Mouse (Mus musculus) ovary, postnatal 10 days (tissue): ENCODE data around the gene Ciao1.
"Not testable (repeated sequence)": the region's sequence is repeated elsewhere in the genome, so short reads cannot be mapped to it uniquely, and the experiment has no call there.

ENCODE experiments used
- DNase-seq: peaks from one replicate; pipeline ENCODE4 v3.0.0; 2022; ENCODE audit warnings: low spot score

The Ciao1 gene

DNA sequence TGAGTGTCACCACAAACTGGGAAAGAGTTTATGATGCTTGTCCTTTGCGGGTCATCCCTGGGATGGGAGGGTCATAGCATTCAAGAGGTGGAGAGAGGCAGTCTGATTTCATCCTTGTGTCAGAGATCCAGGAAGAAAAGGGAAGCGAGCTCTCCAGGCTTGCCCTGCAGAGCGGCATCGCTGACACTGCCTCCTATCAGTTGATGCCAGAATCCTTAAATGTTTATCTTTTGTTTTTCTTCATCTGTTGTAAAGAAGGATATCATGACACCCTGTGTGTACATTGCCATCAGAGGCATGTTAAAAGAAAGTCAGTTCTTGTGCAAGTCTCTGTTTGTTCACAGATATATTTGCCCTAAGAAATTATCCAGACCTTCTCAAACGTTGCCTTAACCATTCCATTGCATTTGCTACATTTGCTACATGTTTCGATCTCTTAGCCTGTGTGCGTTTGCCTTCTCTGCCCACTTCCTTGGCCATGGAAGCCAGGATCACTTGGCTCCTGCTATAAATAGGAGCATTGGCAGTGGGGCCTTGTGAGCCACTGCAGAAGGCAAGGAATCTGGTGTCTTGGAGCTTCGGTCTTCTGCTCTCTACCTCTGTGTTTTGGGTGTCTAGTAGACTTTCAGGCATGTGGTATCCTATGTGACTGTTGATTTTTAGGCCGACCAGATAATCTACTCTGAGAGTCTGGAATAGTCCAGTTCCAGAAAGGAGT, 2.8 kb upstream of the Ciao1 start:
- DNase-seq = no peak

DNA sequence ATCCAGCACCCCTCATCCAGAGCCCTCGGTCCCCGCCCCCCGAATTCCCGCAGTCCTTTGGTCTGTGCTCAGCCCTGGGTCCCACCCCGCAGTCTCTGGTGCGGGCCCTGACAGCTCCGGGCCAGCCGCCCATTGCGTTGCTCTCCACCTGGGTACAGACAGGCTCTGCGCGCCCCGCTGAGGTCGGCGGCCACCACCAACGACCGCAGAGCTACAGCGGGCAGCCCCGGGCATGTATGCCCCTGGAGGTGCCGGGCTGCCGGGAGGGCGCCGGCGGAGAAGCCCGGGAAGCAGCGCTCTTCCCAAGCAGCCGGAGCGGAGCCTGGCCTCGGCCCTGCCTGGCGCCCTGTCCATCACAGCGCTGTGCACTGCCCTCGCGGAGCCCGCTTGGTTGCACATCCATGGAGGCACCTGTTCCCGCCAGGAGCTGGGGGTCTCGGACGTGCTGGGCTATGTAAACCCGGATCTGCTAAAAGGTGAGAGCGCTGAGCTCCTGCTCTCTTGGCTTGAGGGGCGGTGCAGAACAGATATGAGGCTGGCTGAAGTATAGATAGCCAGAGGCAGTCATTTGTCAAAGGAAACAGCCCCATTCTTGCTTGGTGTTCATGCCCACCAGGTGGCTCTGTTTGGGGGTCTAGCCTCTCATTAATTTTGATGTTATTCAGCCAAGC, 853 bp upstream of the Ciao1 start:
- peak; percentile 15 for DNase-seq

DNA sequence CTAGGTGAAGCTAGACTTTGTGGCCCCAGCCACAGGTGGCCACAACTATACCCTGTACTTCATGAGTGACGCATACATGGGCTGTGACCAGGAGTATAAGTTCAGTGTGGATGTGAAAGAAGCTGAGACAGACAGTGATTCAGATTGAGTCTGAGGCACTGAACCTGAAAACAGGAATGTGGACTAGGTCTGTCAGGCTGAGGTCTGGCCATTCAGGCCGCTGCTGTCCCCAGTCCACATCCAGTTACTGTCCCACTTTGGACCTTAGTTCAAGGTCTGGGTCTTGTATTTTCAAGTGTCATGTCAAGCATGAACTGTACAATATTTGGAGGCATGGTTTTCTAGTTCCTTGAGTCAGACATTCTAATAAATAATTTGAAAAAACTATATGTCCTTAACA, 7.6 kb downstream of the Ciao1 start:
- DNase-seq = no peak

DNA sequence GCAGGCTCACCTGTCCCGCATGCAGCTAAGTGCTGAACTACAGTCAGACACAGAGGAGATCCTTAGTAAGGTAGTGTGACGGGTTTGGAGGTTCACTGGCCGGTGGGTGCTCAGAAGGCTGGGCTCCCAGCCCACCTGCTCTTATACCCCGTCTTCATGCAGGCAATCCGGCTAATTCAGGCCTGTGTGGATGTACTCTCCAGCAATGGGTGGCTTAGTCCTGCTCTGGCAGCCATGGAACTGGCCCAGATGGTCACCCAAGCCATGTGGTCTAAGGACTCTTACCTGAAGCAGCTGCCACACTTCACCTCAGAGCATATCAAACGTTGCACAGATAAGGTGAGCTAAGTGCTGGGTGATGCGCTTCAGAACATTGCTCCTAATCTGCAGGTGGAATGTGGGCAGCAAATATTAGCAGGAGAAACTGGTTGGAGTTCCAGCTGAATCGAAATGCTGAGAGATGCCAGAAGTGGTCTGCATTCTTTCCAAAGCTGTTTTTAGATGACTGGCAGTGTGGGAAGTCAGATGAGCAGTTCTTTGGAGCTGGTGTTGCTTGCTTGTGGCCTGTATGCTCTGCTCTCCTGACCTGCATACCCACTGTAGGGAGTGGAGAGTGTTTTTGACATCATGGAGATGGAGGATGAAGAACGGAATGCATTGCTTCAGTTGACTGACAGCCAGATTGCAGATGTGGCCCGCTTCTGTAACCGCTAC, 9.6 kb downstream of the Ciao1 start:
- DNase-seq = no peak

DNA sequence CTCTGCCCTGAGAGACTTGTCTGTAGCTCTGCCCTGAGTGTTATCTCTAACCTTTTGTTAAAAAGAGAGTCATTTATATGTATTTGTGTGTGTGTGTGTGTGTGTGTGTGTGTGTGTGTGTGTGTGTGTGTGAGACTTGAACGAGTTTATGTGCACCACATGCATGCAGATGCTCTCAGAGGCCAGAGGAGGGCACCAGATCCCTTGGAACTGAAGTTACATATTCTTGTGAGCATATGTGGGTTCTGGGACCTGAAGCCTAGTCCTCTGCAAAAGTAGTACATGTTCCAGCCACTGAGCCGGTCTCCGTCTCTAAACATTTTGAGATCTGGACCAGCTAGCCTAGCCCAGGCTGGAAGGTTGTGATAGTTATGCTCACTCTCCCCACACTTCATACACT, 22.4 kb downstream of the Ciao1 start:
- no peak for DNase-seq

DNA sequence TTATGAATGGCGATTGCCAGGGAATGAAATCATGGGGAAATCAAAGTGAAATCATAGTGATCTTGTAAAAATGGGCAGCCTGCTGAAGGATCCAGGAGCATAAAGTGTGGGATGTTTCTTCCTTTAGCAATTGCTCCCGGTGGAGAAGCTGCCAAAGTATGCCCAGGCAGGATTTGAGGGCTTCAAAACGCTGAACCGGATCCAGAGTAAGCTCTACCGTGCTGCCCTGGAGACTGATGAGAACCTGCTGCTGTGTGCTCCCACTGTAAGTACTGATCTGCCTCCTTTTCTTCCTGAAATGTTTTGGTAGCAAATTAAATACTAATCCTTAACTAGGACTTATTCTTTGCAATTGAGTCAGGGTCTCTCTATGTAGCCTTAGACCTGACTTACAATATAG, 29.9 kb downstream of the Ciao1 start:
- DNase-seq = no peak

DNA sequence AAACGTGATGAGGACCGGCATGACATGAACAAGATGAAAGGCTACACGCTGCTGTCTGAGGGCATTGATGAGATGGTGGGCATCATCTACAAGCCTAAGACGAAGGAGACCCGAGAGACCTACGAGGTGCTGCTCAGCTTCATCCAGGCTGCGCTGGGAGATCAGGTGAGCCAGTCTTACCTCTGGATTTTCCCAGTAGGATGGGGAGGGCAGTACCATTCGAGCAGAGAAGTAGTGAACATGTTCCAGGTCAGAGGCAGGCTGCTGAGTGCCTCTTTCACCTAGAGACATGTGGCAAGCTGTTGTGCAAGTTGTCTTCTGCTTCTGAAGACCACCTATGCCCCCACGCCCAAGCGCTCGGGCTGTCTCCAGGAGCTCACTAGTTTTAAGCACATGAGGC, 36.9 kb downstream of the Ciao1 start:
- DNase-seq = no peak

DNA sequence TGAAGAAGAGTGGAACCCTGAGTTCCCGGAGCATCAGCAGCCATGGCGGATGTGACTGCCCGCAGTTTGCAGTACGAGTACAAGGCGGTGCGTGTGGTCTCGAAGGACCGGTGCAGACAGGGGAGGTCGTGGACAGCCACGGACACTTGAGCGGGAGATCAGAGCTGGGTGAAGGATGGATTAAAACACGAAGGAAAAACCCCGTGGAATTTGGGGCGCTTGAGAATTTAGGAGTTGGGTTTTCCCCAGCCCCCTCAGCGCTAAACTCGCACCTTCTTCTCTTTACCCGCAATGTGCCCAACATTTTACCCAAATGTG, 39.2 kb downstream of the Ciao1 start:
- DNase-seq = no peak

DNA sequence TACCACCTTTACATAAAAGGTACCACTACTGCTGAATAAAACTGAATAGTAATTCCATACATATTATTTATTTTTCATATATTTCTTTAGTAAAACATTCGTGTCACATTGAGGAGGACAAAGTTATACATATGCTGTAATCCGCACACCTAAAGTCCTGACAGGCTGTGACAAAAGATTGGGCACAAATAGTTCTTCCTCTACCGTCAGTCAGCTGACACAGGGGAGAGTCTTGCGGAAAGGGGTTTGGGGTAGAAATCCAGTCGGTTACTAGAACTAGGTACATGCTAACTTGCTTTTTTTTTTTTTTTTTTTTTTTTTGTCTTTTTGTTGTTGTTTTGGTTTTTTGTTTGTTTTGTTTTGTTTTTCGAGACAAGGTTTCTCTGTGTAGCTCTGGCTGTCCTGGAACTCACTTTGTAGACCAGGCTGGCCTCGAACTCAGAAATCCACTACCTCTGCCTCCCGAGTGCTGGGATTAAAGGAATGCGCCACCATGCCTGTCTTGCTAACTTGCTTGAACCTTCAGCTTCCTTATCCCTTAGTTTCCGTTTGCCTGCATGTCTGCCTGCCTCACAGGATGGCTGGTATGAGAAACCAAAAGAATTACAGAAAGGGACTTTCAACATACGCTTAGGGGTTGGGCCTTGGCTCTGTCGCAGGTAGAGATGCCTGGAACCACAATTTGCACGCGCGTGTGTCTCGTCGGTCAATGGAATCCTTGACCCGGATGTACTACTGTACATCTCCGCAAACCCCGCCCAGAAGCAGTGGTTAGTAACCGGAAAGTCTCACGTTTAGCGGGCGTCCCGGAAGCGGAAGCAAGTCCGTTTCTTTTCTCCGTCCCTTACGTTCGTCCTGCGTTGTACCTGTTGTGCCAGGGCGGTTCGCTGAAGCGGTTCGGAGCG, 39.8 kb downstream of the Ciao1 start, which contains the start of the genes 1810024B03Rik and Snrnp200:
Gene 1810024B03Rik, minus strand, starts transcription at position 734 of the 905 bp plus-strand sequence.
Gene Snrnp200, plus strand, starts transcription at position 840 of the 905 bp plus-strand sequence.
- peak; percentile 81 for DNase-seq

DNA sequence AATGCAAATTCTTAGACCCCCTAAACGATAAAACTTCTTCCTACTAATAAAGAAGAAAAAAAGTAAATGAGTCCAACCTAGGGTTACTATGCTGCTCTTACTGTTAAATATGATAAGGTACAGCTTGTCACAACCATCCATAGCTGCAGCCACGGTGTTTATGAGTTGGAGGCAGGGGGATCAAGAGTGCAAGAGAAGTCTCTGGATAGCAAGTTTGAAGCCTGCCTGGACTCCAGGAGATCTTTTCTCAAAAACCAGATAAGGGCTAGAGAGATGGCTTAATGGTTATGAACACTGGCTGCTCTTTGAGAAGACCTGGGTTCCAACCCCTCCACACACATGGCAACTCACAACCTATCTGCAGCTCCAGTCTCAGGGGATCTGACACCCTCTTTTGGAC, 40.7 kb downstream of the Ciao1 start:
- no peak for DNase-seq

DNA sequence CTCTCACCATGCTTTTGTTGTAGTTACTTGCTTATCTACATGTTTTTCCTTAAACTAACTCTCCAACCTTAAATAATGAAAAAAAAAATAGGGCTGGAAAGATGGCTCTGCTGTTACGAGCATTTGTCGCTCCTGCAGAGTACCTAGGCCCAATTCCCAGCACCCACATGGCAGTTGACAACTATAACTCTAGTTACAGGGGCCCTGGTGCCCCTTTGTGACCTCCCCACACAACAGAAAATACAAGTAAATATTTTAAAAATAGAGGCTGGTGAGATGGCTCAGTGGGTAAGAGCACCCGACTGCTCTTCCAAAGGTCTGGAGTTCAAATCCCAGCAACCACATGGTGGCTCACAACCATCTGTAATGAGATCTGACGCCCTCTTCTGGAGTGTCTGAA, 41.7 kb downstream of the Ciao1 start:
- DNase-seq = not testable (repeated sequence)

DNA sequence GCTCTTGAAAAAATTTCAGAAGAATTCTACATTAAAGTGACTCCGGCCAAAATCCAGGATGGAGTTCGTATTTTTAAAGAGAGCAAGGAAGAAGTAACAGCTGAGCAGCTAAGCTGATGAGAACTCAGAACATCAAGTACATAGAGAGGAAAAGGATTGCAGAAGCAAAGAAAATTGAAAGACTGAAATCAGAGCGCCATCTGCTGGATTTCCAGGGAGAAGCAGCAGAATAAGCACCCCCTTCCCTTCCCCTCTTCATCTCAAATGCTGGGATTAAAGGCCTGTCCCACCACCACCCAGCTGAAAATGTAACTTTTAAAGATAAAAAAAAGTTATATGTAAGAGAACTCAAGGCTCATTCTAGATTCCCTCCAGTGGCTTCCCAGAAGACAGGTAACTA, 42.7 kb downstream of the Ciao1 start:
- peak; percentile 29 for DNase-seq
